Mouse (Mus musculus): ENCODE data around the gene Mnat1.
"Not testable (repeated sequence)": the region's sequence is repeated elsewhere in the genome, so short reads cannot be mapped to it uniquely, and the experiment has no call there.

Mnat1 gene

DNA sequence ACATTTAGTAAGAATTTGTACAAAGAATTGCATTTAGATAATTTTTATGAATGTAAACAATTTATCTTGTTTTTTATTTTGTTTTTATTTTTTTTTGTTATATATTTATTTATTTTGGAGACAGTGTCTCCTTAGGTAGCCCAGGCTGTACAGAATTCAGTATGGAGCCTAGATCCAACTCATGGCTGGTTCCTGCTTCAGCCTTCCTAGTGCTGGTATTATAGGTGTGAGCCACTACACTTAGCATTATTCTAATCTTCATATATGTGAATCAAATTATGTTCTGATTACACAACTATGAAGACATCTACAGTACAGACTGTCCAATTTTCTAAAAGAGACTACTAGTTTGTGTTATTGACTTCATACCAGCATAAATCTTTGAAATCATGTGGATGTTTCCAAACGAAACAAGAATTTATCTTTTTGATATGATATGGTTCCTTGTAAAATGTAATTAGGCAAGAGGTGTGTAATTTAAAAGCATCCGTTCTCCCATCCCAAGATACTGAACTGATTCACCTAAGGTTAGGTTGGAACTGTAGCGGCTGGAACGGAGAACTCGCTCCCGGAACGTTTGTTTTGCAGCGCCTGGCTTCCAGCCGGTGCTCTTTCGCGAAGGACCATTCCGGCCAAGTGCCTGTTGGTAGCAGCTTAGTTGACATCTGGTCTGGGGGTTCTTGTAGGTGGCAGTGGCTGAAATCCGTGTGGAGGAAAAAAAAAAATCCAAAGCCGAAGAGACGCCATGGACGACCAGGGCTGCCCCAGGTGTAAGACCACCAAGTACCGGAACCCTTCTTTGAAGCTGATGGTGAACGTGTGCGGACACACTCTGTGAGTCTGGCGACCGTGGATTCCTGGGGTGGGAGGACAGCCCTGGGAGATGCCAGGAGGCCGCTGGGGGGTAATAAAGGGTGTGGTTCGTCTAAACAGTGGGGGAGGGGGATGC, at the start of gene Mnat1:
Mnat1 (plus strand) TSS at position 625 of the 949 bp plus-strand sequence.
- peak; percentile 71 for DNase-seq (ENCODE audit: low read depth)

DNA sequence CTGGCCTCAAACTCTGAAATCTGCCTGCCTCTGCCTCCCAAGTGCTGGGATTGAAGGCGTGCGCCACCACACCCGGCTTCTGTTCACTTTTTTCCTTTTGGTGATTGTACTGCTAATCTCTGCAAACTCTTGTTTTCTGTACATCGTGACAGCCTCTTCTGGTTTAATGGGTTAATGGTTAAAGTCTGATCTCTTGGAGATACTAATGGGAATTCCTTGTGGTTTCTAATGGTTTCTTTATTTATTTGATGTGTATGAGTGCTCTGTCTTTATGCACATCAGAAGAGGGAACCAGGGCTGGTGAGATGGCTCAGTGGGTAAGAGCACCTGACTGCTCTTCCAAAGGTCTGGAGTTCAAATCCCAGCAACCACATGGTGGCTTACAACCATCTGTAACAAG, 41.7 kb upstream of the Mnat1 start:
- not testable (repeated sequence) for DNase-seq (ENCODE audit: low read depth)

DNA sequence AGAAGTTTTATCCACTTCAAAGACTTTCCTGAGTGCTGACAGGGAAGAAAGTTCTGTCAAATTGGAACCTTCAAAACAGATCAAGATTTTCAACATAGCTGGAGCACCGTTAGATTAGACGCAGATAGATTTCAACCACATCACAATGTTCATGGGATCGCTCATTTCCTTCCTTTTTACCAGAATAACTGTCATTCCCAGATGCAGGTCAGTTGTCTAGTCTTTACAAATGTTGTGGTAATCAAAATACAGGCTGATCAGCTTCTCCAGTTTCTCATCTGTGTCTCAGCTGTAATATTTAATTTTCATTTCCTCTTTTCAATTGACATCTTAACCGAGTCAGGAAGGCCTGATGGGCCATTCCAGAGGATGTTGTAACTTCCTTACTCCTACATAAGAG, 39.7 kb upstream of the Mnat1 start:
- no peak for DNase-seq (ENCODE audit: low read depth)

DNA sequence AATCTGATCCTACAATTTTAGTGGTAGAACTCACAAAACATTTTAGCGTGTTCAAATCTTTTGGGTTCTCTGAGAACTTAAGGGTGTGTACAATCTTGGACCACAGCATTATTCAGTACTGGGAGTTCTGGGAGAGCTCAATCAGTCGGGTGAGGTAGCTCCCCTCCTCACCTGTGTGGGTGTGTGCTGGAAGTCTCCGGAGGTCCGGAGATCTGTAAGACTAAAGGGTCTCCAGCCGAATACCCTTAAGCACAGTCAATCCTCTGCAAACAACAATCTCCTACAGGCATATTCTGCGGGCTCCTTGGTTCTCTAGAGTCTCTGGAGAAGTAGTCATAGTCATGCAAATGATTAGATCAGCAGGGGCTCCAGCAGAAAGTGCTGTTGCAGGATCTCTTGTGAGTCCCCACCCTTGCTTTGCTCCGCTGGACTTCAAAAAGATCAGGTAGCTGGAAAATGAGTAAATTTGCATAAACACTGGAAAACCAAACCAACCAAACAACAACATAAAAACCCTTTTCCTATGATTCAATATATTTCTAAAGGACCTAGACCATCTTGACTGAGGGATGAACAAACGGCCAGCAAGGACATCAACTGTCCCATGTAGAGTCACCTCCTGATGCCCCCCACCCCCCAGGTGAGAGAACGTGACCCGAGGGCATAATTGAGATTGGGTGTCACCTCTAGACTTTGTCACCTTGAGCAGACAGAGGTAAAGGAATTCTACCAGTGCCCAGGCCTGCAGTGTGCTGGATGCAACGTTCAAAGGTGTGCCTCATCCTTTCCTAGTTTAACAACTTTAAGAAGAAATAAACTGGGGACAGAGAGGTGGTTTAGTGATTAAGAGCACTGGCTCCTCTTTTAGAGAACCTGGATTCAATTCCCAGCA, 37.5 kb upstream of the Mnat1 start:
- no peak for DNase-seq (ENCODE audit: low read depth)

DNA sequence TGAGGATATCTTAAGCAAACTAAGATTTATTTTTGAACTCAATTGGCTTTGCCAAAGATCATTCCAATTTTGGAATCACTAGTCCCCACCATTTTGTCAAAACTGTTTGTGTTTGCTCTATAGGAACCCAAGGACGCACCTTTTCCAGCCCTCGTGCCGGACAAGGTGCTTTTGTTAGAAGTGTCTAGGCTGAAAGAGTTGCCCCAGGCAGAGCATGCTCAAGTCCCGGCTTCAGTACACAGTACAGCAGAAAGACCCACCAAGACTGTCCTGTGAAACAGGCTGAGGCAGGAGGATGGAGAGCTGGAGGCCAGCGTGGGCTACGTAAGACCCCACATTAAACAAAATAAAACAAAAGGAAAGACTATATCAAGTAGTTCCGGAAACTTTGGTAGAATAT, 36.4 kb upstream of the Mnat1 start:
- no peak for DNase-seq (ENCODE audit: low read depth)

DNA sequence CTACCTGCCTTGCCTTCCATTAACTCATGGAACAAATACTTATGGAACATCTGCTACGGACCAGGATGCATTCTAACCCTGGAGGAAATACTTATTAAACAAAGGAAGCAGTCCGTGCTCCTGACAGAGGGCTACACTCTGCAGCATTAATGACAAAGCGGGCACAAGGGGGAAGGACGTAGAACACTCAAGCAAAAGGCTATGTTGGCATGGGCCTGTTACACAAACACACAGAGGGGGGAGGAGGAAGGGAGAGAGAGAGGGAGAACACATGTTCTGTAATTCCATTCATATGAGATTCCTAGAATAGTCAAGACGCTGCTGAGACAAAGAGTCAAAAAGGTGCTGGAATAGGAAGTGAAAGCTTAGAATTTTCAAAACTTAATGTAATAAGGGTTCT, 35.0 kb upstream of the Mnat1 start:
- no peak for DNase-seq (ENCODE audit: low read depth)

DNA sequence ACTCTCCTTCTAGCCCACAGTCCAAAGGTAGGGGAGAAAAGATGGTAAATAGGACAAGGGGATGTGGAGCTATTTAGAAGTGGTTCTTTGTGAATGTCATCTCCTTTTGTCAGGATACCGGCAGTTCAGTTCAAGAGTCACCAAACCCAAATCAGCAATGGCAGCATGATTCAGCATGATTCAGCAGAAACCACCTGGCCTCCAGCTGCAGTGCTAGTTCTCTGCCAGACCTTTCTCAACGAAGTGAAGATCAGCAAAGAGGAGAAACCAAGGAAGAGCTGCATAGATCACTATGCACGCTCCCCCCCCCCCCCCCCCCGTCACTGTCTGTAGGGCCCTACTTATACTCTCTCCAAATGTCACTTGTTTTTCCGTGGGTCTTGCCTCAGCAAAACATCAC, 34.6 kb upstream of the Mnat1 start:
- DNase-seq (ENCODE audit: low read depth), result peak; percentile 44

DNA sequence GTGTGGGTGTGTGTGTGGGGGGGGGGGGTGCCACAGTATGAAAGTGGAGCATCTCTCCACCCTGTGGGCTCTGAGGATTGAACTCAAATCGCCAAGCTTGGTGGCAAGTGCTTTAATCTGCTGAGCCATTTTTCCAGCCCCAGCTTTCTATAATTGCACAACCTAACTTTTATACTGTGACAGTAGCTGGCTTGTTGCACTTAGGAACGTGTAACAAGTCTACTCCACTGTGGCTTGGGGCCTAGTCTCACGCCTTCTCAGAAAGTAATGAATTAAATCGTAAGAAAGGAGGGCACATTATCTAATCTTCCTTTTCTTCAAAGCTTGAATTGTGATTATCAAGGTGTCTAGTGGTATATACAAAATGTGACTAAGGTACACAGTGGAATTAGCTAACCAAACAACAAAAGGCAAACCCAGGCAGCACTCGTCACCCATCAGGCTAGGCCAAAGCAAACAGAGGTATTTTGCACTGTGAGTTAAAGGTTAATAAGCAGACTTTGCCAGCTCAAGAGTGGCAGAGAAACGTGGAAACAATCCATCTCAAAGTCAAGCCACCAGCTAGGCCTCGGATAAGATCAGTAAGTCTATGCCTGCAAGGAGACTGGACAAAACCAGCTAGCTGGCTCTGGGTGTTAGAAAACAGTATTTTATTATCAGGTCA, 32.7 kb upstream of the Mnat1 start:
- DNase-seq (ENCODE audit: low read depth), result no peak

DNA sequence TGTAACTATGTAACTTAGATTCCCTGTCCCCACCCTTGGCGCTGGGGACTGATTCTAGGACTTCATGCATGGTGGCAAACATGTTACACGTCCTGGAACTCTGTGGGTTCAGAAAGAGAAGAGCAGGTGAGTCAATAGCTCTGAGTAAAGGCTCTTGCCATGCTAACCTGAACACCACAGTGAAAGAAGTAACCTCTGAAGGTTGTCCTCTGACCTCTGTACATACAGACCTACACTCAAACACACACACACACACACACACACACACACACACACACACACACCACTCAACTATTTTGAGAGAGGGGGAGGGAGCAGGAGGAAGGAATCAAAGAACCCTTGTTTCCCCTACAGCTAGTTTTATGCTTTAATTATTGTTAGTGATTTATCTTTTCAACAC, 29.3 kb upstream of the Mnat1 start:
- DNase-seq (ENCODE audit: low read depth), result no peak

DNA sequence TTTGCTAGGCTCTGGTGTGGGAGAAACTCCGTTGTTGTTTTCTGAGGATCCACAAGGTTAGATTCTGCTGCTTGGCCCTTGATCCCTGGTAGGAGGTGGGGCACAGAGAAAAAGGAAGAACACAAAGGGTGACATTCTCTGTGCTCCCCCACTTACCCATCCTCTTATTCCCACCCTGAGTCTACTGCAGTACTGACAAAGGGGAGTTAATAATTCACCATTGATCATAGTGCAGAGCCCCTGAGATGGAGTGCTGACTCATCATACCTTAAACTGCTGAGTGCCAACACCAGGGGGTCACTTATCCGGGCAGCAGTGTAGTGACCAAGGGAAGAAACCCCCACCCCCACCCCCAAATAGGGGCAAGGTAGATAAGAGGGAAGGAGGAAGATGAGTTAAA, 28.9 kb upstream of the Mnat1 start:
- DNase-seq (ENCODE audit: low read depth), result no peak

DNA sequence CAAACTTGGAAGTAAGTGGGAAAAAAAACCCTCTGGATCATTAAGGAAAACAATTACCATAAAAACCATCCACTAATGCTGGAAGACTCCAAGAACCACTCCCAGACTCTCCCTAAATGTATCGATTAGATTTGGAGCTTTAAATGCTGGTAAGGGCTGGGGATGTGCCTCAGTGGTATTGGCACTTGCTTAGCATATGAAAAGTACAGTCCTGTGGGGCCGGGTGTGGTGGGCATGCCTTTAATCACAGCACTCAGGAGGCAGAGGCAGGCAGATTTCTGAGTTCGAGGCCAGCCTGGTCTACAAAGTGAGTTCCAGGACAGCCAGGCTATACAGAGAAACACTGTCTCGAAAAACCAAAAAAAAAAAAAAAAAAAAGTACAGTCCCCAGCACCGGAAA, 27.3 kb upstream of the Mnat1 start:
- DNase-seq (ENCODE audit: low read depth), result not testable (repeated sequence)

DNA sequence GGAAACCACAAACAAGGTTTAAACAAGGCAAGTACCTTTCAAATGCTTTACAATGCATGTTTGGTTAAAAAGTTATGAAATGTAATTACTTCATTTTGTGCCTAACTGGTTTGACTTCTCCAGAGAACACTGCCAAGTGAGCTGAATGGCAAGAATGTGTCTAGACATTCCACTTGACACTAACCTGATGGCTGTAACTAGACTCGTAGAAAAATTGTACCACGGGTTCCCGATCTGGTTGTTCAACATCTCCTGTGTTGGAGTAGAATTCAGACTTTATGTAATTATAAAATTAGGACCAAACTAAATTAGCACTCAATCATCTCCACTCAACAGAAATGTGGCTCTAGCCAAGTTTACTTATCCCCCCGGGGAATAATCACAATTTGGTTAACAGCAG, 24.9 kb upstream of the Mnat1 start:
- DNase-seq (ENCODE audit: low read depth), result no peak

DNA sequence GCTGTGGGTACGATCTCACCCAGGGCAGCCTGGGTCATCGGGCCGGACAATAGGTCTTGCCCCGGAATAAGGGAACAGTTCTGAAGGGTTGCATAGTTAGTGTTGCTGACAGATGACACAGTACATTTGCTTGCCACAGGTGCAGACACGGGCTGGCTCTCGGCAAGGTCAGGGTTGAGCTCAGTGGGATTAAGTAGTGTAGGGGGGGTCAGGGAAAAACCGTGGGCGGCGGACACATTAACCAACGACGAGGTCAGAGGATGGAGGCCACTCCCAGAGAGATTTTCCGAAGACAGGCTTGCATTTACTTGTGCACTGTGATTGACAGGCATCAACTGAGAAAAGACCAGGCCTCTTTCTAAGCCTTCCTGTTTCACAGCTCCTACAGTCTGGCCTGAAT, 19.8 kb upstream of the Mnat1 start:
- no peak for DNase-seq (ENCODE audit: low read depth)

DNA sequence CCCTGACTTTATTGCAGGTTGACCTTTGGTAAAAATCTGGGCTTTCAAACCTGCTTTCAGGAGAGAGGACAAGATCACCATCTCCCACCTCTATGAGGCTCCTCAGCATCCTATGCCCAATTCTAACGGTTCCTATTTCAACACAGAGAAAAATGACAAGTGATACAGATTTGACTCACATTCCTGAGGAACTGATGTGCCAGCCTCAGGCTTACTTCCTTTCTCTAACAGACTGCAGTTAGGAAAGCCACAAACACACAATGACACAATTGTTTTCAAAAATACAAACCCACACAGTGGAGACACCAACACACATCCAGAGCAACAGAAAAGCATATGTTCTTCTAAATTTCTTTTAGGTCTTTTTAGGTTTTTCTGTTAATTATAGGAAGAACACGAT, 15.7 kb upstream of the Mnat1 start:
- DNase-seq (ENCODE audit: low read depth), result no peak

DNA sequence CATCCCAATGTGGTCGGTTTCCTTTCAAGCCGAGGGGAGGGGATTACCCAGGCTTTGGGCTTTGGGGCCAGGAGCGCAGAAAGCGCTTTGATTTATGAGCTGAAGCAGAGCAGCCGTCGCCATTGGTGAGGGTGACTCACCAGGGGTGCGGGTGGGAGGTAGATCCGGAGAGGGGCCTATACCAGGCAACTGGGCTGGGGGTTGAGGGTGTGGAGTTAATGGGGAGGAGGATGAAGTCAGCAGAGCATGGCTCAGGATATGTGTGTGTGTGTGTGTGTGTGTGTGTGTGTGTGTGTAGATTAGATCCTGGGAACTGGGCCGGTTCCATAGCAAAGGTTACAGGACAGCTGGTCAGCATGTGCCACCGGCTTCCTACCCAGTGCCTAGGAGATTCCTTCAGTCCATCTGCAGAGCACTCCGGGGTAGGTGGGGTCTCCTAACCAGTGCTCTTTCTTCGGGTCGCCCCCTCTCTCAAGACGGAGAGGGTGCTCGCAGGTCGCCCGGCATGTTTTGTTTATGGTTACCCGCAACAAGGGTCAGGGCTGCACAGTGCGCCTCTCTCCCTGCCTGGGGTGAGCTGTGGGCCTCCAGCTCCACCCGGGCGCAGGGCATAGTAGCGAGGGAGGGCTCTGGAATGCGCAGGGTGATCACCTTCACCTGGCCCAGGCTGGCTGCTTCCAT, 12.9 kb upstream of the Mnat1 start:
- DNase-seq (ENCODE audit: low read depth), result no peak

DNA sequence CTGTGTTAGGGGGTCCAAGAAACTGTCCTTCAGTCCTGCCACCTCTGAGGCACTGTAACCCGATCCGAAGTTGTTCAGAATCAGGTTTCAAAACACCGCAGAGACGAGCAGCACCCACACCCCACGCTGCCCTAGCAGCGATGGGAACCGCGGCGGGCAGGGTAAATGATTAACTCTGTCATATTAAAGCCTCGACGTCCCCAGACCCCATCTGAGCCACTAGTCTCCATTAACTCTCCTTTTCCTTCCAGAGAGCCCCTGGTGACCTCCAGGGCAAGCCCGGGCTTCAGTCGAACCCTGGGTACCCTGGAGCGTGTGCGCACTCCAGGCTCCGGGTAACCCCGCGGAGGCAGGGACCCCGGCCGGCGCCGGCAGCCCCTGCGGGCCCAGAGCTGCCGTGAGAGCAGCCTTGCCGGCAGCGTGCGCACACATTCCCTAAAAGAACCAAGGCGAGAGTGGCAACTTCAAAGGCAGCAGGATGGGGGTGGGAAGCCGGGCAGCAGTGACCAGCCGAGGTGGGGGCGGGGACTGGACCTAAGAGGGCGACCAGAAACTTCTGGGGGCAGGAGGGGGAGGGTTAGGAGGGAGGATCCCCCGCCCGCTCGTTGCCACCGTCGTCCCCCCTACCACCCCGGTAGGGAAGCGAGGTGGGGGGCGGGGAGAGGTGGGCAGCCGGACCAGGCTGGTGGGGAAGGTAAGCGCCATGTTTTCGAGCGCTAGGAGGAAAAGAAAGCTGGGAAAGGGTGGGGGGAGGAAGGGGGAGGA, 11.8 kb upstream of the Mnat1 start:
- no peak for DNase-seq (ENCODE audit: low read depth)

DNA sequence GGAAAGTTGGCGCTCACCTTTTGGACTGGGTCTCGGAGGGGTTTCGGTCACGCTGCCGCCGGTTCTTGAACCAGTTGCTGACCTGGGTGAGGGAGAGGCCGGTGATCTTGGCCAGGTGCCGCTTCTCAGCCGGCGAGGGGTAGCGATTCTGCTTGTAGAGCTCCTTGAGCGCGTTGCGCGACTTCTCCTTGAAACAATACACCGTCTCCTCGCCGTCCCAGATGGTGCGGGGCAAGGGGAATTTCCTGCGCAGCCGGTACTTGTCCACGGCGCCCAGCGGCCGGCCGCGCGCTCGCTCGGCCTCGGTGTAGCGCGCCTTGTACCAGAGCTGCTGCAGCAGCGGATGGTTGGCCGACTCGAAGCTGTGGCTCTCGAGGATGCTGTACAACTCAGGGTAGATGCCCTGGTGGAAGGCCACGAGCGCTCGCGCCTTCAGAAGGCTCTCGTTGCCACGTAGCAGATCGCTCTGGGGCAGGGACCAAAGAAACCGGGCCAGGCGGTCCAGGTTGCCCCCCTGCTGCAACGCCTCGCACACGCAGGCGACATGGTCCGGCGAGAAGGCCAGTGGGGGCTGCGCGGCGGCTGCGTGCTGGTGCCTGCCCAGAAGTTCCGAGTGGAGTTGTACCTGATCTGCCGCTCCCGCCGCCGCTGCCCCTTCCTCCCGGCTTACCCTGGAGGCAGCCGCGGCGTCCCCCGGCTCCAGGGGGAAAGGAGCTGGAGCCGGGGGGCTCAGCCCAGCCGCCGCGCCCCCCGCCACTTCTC, 11.0 kb upstream of the Mnat1 start:
- DNase-seq (ENCODE audit: low read depth), result no peak

DNA sequence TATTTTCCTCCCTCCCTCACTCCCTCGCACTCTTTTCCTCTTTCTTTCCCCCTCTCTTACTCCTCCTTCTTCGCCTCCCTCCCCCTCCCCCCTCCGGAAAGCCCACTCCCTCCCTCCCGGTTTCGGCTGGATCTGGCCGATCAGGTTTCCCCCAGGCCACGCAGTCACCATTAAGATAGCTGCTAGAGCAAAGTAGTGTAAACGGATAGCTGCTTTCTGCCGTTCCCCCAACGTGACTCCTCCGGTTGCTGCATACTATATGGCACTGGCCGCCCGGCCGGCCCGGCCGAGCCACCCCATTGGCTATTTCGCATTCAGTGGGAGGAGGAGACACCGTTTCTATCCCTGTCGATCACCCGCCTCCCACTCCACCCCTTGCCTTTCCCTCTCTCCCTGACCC, 10.3 kb upstream of the Mnat1 start, which contains the start of gene Six4:
Six4 (minus strand) TSS at position 261 of the 400 bp plus-strand sequence.
- no peak for DNase-seq (ENCODE audit: low read depth)

DNA sequence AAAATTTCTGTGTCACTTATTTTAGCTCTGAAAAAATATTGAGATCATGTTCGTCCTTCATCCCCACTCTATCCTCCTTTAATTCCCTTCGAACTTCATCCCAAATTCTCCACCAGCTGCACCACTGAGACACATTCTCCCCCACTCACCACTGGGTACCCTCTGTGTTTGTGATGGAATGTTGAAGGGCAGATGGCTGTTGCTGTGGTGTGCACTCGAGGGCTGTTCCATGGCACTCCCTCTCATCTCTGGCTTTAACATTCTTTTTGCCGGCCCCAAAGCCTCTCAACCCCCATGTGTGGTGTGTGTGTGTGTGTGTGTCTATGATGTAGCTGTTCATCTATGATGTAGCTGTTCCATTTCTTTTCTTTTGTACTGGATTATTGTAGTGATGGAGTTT, 1.7 kb downstream of the Mnat1 start:
- no peak for DNase-seq (ENCODE audit: low read depth)

DNA sequence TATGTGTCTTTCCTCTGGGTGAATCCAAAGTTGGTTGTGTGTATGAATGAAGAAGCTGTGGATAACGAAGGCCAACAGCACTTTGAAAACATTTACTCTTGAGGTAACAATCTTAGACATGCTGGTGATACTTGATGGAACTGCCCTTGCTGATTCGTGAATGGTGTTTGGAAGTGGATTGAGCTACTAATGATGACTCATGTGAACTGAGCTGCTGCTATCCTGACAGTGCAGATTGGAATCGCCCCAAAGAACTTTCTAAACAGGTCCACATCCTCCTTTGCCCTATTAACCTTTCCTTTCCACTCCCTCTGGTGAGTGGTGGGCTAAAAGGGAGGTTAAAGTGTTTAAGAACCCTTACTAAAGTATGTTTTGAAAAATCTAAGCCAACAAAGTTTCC, 17.2 kb downstream of the Mnat1 start:
- DNase-seq (ENCODE audit: low read depth), result no peak

Data from c-Kit-positive CD71-positive TER-119-negative erythroid progenitor cells, embryonic 14.5 days (primary cell).